Mouse (Mus musculus): ENCODE data around the gene Ntmt1.

Ntmt1 gene

GRCm38 (mm10) chr2:30784078-30784994, 23.3 kb upstream of the Ntmt1 start:
- no peak for DNase-seq

GRCm38 (mm10) chr2:30787466-30787865, 20.2 kb upstream of the Ntmt1 start:
- no peak for DNase-seq

GRCm38 (mm10) chr2:30792061-30792460, 15.6 kb upstream of the Ntmt1 start:
- no peak for DNase-seq

- DNase-seq: peak; percentile 95 to 99
Measured at GRCm38 (mm10) chr2:30794179-30795108, 13.2 kb upstream of the Ntmt1 start.

GRCm38 (mm10) chr2:30795271-30795888, 12.2 kb upstream of the Ntmt1 start:
- no peak for DNase-seq

- peak in 1 of 2 experiments; percentile 21 for DNase-seq
Measured at GRCm38 (mm10) chr2:30795889-30796275, 11.7 kb upstream of the Ntmt1 start.

GRCm38 (mm10) chr2:30796382-30796781, 11.2 kb upstream of the Ntmt1 start:
- peak; percentile 35 to 50 for DNase-seq

- no peak for DNase-seq
Measured at GRCm38 (mm10) chr2:30799456-30799855, 8.2 kb upstream of the Ntmt1 start.

GRCm38 (mm10) chr2:30800671-30801066, 7.0 kb upstream of the Ntmt1 start:
- no peak for DNase-seq

- peak in 1 of 2 experiments; percentile 29 for DNase-seq
Measured at GRCm38 (mm10) chr2:30801067-30801852, 6.4 kb upstream of the Ntmt1 start.

GRCm38 (mm10) chr2:30803604-30804003, 4.0 kb upstream of the Ntmt1 start, which contains the start of gene 1700001O22Rik:
1700001O22Rik (minus strand) TSS chr2:30803661.
- no peak for DNase-seq

GRCm38 (mm10) chr2:30805983-30806382, 1.6 kb upstream of the Ntmt1 start:
- DNase-seq: no peak

GRCm38 (mm10) chr2:30807147-30807647, 429 bp upstream of the Ntmt1 start:
- no peak for DNase-seq

GRCm38 (mm10) chr2:30808296-30808655, 650 bp downstream of the Ntmt1 start:
- no peak for DNase-seq

- DNase-seq: no peak
Measured at GRCm38 (mm10) chr2:30809503-30809902, 1.9 kb downstream of the Ntmt1 start.

- DNase-seq: no peak
Measured at GRCm38 (mm10) chr2:30810573-30810972, 2.9 kb downstream of the Ntmt1 start.

- DNase-seq: no peak
Measured at GRCm38 (mm10) chr2:30816383-30816782, 8.8 kb downstream of the Ntmt1 start.

GRCm38 (mm10) chr2:30819873-30820272, 12.2 kb downstream of the Ntmt1 start:
- no peak for DNase-seq

GRCm38 (mm10) chr2:30821073-30821472, 13.4 kb downstream of the Ntmt1 start:
- no peak for DNase-seq

- no peak for DNase-seq
Measured at GRCm38 (mm10) chr2:30822460-30822859, 14.8 kb downstream of the Ntmt1 start.

GRCm38 (mm10) chr2:30823385-30824153, 15.9 kb downstream of the Ntmt1 start:
- DNase-seq: peak; percentile 17 to 18
